Mouse (Mus musculus) limb, embryonic 12.5 days (tissue): Measurements from ENCODE around the gene Bmt2. TPM values are rescaled to one million over a fixed set of nuclear protein-coding genes. Genes with fewer than 3 reads are reported as not detected.

ENCODE experiments used
- ATAC-seq: fragments of 200-750 bp; cut with Nextera tagmentation; 2 replicates; pipeline ENCODE4 v1.8.0; 2017; ENCODE audit warnings: low read depth, moderate TSS enrichment; ENCODE audit not compliant: insufficient number of reproducible peaks, insufficient read depth, low FRiP score, low TSS enrichment
- H3K27ac ChIP-seq: fragments of 300-500 bp; sonication (generic); 2 replicates; pipeline ENCODE4 v1.5.1; 2016; ENCODE audit warnings: mild to moderate bottlenecking, moderate library complexity
- H3K27me3 ChIP-seq: fragments of 300-500 bp; sonication (generic); 2 replicates; pipeline ENCODE4 v1.6.1; 2016; ENCODE audit warnings: mild to moderate bottlenecking, moderate library complexity
- H3K36me3 ChIP-seq: fragments of 300-500 bp; sonication (generic); 2 replicates; pipeline ENCODE4 v1.6.1; 2016; ENCODE audit warnings: mild to moderate bottlenecking, moderate library complexity
- H3K4me1 ChIP-seq: fragments of 300-500 bp; sonication (generic); replicated peaks from 2 replicates; pipeline ENCODE4 v1.6.1; 2016
- H3K4me2 ChIP-seq: fragments of 300-500 bp; sonication (generic); 2 replicates; pipeline ENCODE4 v1.6.1; 2016; ENCODE audit warnings: mild to moderate bottlenecking, moderate library complexity
- H3K4me3 ChIP-seq: fragments of 300-500 bp; sonication (generic); replicated peaks from 2 replicates; pipeline ENCODE4 v1.5.1; 2016; ENCODE audit warnings: mild to moderate bottlenecking
- H3K9ac ChIP-seq: fragments of 300-500 bp; sonication (generic); replicated peaks from 2 replicates; pipeline ENCODE4 v1.6.1; 2016; ENCODE audit warnings: mild to moderate bottlenecking, moderate library complexity
- H3K9me3 ChIP-seq: fragments of 300-500 bp; sonication (generic); 2 replicates; pipeline ENCODE4 v1.6.1; 2016; ENCODE audit warnings: mild to moderate bottlenecking, moderate library complexity
- WGBS: fragments of 180-500 bp; shearing (Covaris S2); methylation state at CpG from one replicate; pipeline ENCODE4 v1.1.7; 2016; 5-methylcytosine and 5-hydroxymethylcytosine counted together
- polyA plus RNA-seq: library from polyadenylated mRNA; unstranded; fragments of >200 nt; fragmentation: Nextera tagmentation; extraction: Ambion mirVana; gene quantifications from 2 replicates; pipeline ENCODE4 v1.2.1, GENCODE M21; 2016

Bmt2 gene
- polyA plus RNA-seq, 1 experiment from 2014 or later: 23.7 TPM

DNA sequence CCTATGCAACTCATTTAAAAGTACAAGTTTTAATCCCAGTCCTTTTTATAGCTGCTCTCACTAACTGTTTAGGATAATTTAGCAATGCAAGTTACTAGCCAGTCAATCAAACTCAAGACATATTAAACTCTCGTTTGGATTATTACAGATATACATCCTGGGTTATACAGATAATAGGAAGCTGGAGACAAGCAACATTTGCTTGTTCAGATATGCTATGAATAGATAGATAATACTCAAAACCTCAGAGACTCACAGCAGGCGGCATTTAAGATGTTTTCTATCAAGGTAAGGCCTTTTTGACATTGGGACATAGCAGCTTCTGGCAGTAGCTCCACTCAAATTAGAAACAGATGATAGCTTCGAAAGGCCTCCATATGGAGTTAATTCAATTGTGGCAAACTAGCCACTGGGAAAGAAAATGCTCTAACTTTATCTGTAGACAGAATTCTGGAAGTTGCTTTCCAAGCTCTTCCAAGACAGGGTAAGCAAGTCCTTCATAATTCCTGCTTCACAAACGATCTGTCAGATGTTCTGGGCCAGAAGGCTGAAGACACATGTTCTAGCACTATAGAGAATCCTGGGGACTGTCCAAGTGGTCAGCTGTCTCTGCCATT is 84.9 kb downstream of the Bmt2 start:
- Histone ChIP-seq H3K4me2 (no peak overlapping the region), H3K4me1 (0 out of 2 replicates have a peak, but pooled peaks cover 4% of the 10 kb centered on the region), H3K27ac (no peak overlapping the region), H3K27me3 (no peaks in the 10 kb centered on the region), H3K9ac (no peak overlapping the region), H3K9me3 (no peaks in the 10 kb centered on the region), H3K36me3 (peaks cover 51% of the 10 kb centered on the region), H3K4me3 (no peak overlapping the region)
- 26% methylated on average over 4 of the region's 4 CpGs for WGBS
- ATAC-seq: no peak

GRCm38 (mm10) chr6:13586560-13586959 is 91.2 kb downstream of the Bmt2 start:
- no peaks in the 10 kb centered on the region for H3K27me3 ChIP-seq
- H3K36me3 ChIP-seq: peaks cover 42% of the 10 kb centered on the region
- H3K27ac ChIP-seq: 0 out of 2 replicates have a peak overlapping the region, but pooled peaks have one; percentile 17
- no peak overlapping the region for H3K4me3 ChIP-seq
- no peak for ATAC-seq
- H3K4me2 ChIP-seq: no peak overlapping the region
- WGBS: 13% methylated on average over 2 of the region's 2 CpGs
- peaks cover 9% of the 10 kb centered on the region for H3K4me1 ChIP-seq
- H3K9me3 ChIP-seq: no peaks in the 10 kb centered on the region
- H3K9ac ChIP-seq: no peak overlapping the region

GRCm38 (mm10) chr6:13586154-13586553 is 91.6 kb downstream of the Bmt2 start:
- H3K9me3 ChIP-seq: no peaks in the 10 kb centered on the region

DNA sequence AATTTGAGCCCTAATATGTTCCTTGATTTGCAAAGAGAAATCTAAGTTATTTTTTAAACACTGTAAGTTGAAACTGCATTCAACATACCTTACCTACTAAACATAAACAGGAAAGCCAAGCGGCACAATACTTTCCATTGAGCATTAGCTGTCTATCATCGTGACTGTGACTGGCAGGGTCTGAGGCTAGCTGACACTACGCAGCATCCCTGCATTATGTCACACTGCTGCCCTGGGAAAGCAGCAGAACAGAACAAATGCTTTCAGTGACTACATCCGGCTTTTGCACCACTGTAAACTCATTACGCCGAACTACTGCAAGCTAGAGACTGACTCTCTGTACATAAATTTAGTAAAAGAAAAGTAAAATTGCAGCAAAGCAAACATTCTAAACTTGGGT is 93.0 kb downstream of the Bmt2 start:
- Histone ChIP-seq H3K9ac (no peak overlapping the region), H3K4me2 (no peak overlapping the region), H3K4me3 (no peak overlapping the region), H3K4me1 (peaks cover 9% of the 10 kb centered on the region), H3K27ac (no peak overlapping the region), H3K36me3 (peaks cover 36% of the 10 kb centered on the region), H3K9me3 (no peaks in the 10 kb centered on the region), H3K27me3 (no peaks in the 10 kb centered on the region)
- ATAC-seq: no peak
- 83% methylated on average over 6 of the region's 6 CpGs for WGBS

More at GRCm38 (mm10) chr6:13586154-13586553, 91.6 kb downstream of the Bmt2 start:
- no peak overlapping the region for H3K27ac ChIP-seq
- WGBS: 61% methylated on average over 8 of the region's 8 CpGs
- H3K4me3 ChIP-seq: no peak overlapping the region
- peaks cover 9% of the 10 kb centered on the region for H3K4me1 ChIP-seq
- no peaks in the 10 kb centered on the region for H3K27me3 ChIP-seq
- ATAC-seq: no peak
- no peak overlapping the region for H3K4me2 ChIP-seq
- H3K9ac ChIP-seq: no peak overlapping the region
- H3K36me3 ChIP-seq: peaks cover 38% of the 10 kb centered on the region

- Histone ChIP-seq H3K4me2 (no peak overlapping the region), H3K27ac (no peak overlapping the region), H3K9me3 (no peaks in the 10 kb centered on the region), H3K9ac (no peak overlapping the region), H3K4me3 (no peak overlapping the region), H3K27me3 (no peaks in the 10 kb centered on the region), H3K4me1 (peaks cover 9% of the 10 kb centered on the region), H3K36me3 (peaks cover 40% of the 10 kb centered on the region)
- WGBS: 90% methylated on average over 1 of the region's 1 CpGs
- ATAC-seq: no peak
Observed at GRCm38 (mm10) chr6:13582075-13582474, 95.7 kb downstream of the Bmt2 start.

Other genes starting within 250 kb of the Bmt2 start
- gene Tmem168, start 69.9 kb downstream of the Bmt2 start, polyA plus RNA-seq: 43.0 and 45.7 TPM in 2 replicates
- gene Gpr85, start 162.0 kb upstream of the Bmt2 start, polyA plus RNA-seq: 5.1 and 5.8 TPM in 2 replicates
- 99.3 and 100.0 TPM in 2 replicates for gene 2610001J05Rik, start 193.6 kb upstream of the Bmt2 start, polyA plus RNA-seq